Mouse (Mus musculus): Measurements from ENCODE around the gene Rit1.

DNA sequence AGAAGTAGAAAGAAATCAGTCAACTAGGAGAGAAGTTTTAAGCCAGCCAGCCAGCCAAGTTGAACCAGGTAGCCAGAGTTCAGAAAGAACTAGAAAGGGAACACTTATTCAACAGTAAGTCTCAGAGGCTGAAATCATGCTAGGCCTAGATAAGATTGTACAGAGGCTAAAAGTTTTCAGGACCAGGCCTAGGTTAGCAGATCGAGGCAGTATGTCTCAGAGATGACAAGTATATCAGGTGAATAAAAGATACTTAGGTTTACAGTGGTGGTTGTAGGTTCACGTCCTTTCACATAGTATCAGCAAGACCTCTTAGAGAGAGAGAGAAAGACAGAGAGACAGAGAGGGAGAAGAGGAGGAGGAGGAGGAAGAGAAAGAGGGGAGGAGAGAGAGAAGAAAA lies 32.8 kb upstream of the Rit1 start:
- TF ChIP-seq MEF2A (IDR thresholded peaks at IDR 0.05; ENCODE audit: borderline replicate concordance, low read depth, low read length) (no peak), CTCF (conservative IDR thresholded peaks at IDR 0.05 in 1 of 2, IDR thresholded peaks at IDR 0.05 in 1 of 2; ENCODE audit: low read depth in 2 of 2, low read length in 2 of 2) (no peak), EP300 (IDR thresholded peaks at IDR 0.05; ENCODE audit: low read length) (no peak), SMC3 (IDR thresholded peaks at IDR 0.05; ENCODE audit: low read depth, low read length) (no peak), MAX (IDR thresholded peaks at IDR 0.05; ENCODE audit: low read length) (no peak), JUND (conservative IDR thresholded peaks at IDR 0.05; ENCODE audit: low read depth, low read length) (no peak), GABPA (IDR thresholded peaks at IDR 0.05; ENCODE audit: insufficient replicate concordance, low read depth, low read length) (no peak), ZKSCAN1 (IDR thresholded peaks at IDR 0.05; ENCODE audit: borderline replicate concordance, low read depth, low read length) (no peak), ETS1 (conservative IDR thresholded peaks at IDR 0.05; ENCODE audit: low read depth, low read length) (no peak), IRF4 (IDR thresholded peaks at IDR 0.05; ENCODE audit: low read depth, low read length) (no peak), POLR2AphosphoS2 (IDR thresholded peaks at IDR 0.05; ENCODE audit: low read depth, low read length) (no peak), CHD2 (IDR thresholded peaks at IDR 0.05; ENCODE audit: low read length) (no peak), POLR2A (IDR thresholded peaks at IDR 0.05; ENCODE audit: low read depth, low read length) (no peak)

Measured in CH12.LX (cell line).